Mouse (Mus musculus) gastrocnemius, postnatal 25 days (tissue): Measurements from ENCODE around the gene Gmds. TPM values are rescaled to one million over a fixed set of nuclear protein-coding genes. Genes with fewer than 3 reads are reported as not detected.

Experiments used
- DNase-seq: peaks from one replicate; pipeline ENCODE4 v3.0.0; 2022
- total RNA-seq, 2 experiments: library from RNA; stranded (reverse); gene quantifications; 1 replicate in 1 of 2; 2 replicates in 1 of 2; pipeline ENCODE4 v1.2.3; 2021

Gmds gene
- total RNA-seq, 2 experiments from 2014 or later = 1.9 to 2.3 TPM

DNA sequence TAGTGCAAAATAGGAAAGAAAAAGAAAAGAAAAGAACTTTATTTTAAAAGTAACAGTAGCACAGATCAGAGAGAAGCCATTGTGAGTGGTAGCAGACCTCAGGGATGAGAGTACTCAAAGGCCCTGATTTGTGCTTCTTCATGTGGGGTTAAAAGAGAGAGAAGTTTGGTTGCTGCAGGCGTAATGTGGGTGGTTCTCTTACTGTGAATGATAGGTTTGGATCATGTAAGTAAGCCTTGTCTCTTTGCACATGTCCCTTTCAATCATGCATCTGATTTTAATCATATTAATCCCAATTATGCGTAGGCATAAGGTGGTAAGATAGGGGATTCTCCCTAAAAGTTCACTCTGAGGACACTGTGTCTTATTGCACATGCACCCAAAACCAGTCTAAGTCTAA is 556.5 kb downstream of the Gmds start:
- DNase-seq = no peak

DNA sequence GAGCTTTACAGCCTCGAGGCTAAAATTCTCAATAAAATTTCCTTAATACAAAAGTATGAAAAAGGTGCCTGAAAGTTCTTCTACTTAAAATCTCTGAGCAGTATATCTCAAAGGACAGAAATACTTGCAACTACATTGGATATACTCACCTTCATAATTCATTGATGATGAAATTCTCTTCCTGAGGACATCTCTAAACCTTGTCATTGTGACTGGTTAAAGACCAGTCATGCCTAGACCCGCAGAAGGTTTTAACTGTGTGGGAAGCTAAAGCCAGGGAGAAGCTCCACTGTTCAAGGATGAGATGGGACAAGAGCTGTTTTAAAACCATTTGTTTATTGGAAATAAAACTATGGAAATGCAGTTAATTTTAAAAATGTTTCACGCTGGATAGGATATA is 558.2 kb downstream of the Gmds start:
- no peak for DNase-seq

DNA sequence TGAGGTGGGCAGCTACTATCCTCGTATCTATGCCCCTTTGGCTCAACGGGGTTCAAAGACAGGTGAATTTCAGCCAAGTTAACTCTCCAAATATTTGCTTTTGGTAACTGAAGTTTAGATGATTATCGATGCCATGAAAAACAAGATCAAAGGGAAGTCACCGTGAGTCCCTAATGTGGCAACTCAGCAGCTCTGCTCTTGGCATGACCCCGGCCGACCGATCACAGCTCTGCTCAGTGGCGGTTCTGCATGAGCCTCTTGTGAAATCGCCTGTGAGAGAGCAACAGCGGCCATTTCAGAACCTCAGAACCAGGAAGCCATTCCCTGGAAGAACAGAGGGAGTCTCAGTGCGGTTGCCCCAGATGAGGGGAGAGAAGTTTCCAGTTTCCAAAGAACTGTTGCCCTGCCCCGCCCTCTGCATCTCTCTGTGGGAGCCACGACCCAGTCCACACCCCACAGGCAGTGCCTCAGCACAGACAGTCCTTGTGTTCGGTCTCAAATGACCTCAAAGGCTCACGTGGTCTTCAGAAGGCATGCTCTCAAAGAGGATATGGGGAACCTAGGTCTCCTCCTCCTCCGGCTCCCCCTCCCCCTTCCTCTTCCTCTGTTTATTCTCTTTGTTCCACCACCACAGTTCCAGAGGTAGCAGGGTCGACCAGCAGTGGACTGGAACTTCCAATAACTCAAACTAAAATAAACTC is 559.1 kb downstream of the Gmds start:
- no peak for DNase-seq

GRCm38 (mm10) chr13:31775762-31776161 is 562.8 kb downstream of the Gmds start:
- DNase-seq = no peak

DNA sequence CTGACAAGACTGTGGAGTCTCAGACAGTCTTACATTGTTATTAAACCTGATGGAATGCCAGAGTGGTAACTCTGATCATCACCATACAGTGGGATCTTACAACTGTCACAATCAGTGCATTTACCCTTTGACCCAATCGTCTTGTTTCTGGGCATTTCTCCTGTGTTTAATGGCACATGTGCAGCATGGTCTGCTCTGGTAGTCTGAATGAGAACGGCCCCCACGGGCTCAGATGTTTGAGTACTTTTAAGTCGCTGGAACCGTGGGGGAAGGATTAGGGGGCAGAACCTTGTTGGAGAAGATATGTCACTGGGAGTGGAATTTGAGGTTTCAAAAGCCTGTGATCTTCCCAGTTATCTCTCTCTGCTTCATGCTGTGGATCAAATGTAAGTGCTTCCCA is 565.7 kb downstream of the Gmds start:
- no peak for DNase-seq
